Mouse (Mus musculus) cerebellum, adult 2 months (tissue): ENCODE measurements around the gene Npff.

Experiments used
- CTCF ChIP-seq: fragments of 200-500 bp; IDR thresholded peaks from 2 replicates; pipeline ENCODE4 v1.5.1; 2011; ENCODE audit warnings: low read depth, mild to moderate bottlenecking, control low read depth, low read length, moderate library complexity, borderline replicate concordance; ENCODE audit not compliant: insufficient read depth
- POLR2A ChIP-seq: fragments of 200-500 bp; IDR thresholded peaks from 2 replicates; pipeline ENCODE4 v1.6.1; 2011; ENCODE audit warnings: low read length, control low read depth, borderline replicate concordance; ENCODE audit not compliant: insufficient read depth

- TF ChIP-seq CTCF (no peak), POLR2A (no peak)
Observed at GRCm38 (mm10) chr15:102506864-102507263, 17.9 kb downstream of the Npff start.
